Mouse (Mus musculus): ENCODE results near the gene Sema3c. TPM values are rescaled to one million over a fixed set of nuclear protein-coding genes. Genes with fewer than 3 reads are reported as not detected.
A peak's percentile ranks its signal among the peaks of the same experiment; 100 is the strongest.

Gene Sema3c
- polyA plus RNA-seq, 1 experiment from 2014 or later = 53.8 TPM

DNA sequence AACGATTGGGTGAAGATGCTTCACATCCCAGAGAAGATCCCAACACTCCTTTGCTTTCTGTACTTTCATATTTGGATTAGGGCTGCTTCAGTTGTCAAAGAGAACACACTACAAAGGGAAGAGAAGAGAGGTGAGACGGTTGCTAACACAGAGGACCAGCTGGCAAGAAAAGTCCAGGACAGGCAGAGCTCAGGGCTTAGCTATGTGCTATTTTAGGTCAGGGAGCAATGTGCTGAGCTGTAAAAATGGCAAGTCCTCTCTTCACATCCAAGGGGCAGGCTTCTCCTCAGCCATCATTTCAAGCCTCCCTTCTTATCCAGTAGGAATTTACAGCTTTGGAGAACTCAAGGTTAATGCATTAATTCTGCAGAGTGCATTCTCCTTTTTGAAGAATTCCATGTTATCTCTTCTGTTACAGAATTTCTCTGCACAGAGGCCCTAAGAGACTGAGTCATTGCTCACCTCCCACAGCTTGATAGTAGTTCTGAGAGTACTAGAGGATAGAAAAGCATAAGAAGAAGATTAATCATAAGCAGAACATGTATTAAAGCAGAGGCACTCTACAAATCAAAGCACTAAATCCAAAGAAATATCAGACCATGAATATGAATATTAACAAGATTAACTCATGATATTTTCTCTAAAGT lies 10.3 kb downstream of the Sema3c start:
- 54% methylated on average over 2 of the region's 2 CpGs for WGBS
- no peaks in the 10 kb centered on the region for H3K9me3 ChIP-seq
- no peaks in the 10 kb centered on the region for H3K4me1 ChIP-seq
- H3K36me3 ChIP-seq = no peaks in the 10 kb centered on the region
- no peak overlapping the region for H3K4me2 ChIP-seq
- ATAC-seq (ENCODE audit: insufficient read depth, low FRiP score, low read depth) = no peak
- H3K9ac ChIP-seq = no peak overlapping the region
- no peak overlapping the region for H3K4me3 ChIP-seq (replicated peaks)
- no peak overlapping the region for H3K27ac ChIP-seq
- no peaks in the 10 kb centered on the region for H3K27me3 ChIP-seq (replicated peaks)

GRCm38 (mm10) chr5:17586518-17587210 lies 12.6 kb downstream of the Sema3c start:
- no peak overlapping the region for H3K4me2 ChIP-seq
- H3K9ac ChIP-seq = no peak overlapping the region
- H3K27ac ChIP-seq = no peak overlapping the region
- H3K4me3 ChIP-seq (replicated peaks) = no peak overlapping the region
- WGBS = 75% methylated on average over 2 of the region's 2 CpGs
- no peaks in the 10 kb centered on the region for H3K9me3 ChIP-seq
- H3K27me3 ChIP-seq (replicated peaks) = no peaks in the 10 kb centered on the region
- no peak for ATAC-seq (ENCODE audit: insufficient read depth, low FRiP score, low read depth)
- no peaks in the 10 kb centered on the region for H3K36me3 ChIP-seq
- no peaks in the 10 kb centered on the region for H3K4me1 ChIP-seq

- WGBS = 80% methylated on average over 3 of the region's 3 CpGs
- ATAC-seq (ENCODE audit: insufficient read depth, low FRiP score, low read depth) = no peak
Measured at GRCm38 (mm10) chr5:17591908-17592307, 17.8 kb downstream of the Sema3c start.

DNA sequence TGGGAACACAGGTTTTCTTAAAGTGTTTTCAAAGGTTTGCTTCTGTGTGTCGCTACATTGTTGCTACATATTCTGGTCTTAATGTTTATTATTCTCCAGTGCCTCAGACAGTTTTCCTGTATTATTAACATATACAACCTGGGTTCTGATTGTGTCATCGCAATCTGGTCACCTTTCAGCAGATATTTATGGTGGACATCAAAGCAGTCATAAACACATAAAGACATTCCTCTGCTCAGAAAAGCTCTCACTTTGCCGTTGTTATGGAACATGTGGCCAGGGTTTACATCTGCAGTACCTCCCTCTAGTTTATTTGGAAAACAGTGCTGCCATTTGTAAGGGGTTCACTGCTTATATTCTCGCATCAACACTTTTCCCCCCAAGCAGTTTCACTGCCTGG lies 27.6 kb downstream of the Sema3c start:
- Histone ChIP-seq H3K36me3 (no peaks in the 10 kb centered on the region), H3K27me3 (replicated peaks) (no peaks in the 10 kb centered on the region), H3K4me2 (no peak overlapping the region), H3K27ac (no peak overlapping the region), H3K4me1 (no peaks in the 10 kb centered on the region), H3K9me3 (no peaks in the 10 kb centered on the region), H3K9ac (no peak overlapping the region), H3K4me3 (replicated peaks) (no peak overlapping the region)
- no peak for ATAC-seq (ENCODE audit: insufficient read depth, low FRiP score, low read depth)
- WGBS = 39% methylated on average over 4 of the region's 4 CpGs

More at GRCm38 (mm10) chr5:17591908-17592307, 17.8 kb downstream of the Sema3c start:
- Histone ChIP-seq H3K9ac (no peak overlapping the region), H3K27me3 (replicated peaks) (no peaks in the 10 kb centered on the region), H3K27ac (no peak overlapping the region), H3K9me3 (no peaks in the 10 kb centered on the region), H3K4me1 (no peaks in the 10 kb centered on the region), H3K4me3 (replicated peaks) (no peak overlapping the region), H3K4me2 (no peak overlapping the region), H3K36me3 (no peaks in the 10 kb centered on the region)

DNA sequence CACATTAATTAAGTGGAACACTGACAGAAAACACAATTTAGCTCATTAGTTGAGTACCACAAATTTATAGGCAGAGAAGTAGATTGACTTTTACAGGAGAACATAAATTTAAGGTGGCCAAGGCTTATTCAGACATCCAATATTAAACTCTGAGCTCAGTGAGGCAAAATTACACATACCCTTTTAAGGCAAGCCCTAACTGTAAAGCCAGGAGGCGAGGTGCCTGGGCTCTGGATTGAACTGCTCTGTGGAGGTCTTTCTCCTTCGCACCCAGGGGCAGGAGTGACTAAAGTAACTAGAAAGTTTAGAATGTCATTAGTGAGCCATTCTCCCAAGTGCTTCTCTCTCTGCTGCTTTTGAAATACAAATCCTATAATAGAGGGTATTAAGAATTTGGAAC lies 46.5 kb downstream of the Sema3c start:
- no peaks in the 10 kb centered on the region for H3K36me3 ChIP-seq
- no peak for ATAC-seq (ENCODE audit: insufficient read depth, low FRiP score, low read depth)
- no peaks in the 10 kb centered on the region for H3K9me3 ChIP-seq
- H3K27ac ChIP-seq = no peak overlapping the region
- no peaks in the 10 kb centered on the region for H3K27me3 ChIP-seq (replicated peaks)
- H3K4me3 ChIP-seq (replicated peaks) = no peak overlapping the region
- WGBS = 66% methylated on average over 2 of the region's 2 CpGs
- H3K4me1 ChIP-seq = no peaks in the 10 kb centered on the region
- no peak overlapping the region for H3K9ac ChIP-seq
- H3K4me2 ChIP-seq = no peak overlapping the region

GRCm38 (mm10) chr5:17622564-17622963 lies 48.5 kb downstream of the Sema3c start:
- no peaks in the 10 kb centered on the region for H3K9me3 ChIP-seq
- H3K27me3 ChIP-seq (replicated peaks) = no peaks in the 10 kb centered on the region
- no peak overlapping the region for H3K4me3 ChIP-seq (replicated peaks)
- no peaks in the 10 kb centered on the region for H3K4me1 ChIP-seq
- H3K9ac ChIP-seq = no peak overlapping the region
- no peak overlapping the region for H3K4me2 ChIP-seq
- H3K36me3 ChIP-seq = no peaks in the 10 kb centered on the region
- H3K27ac ChIP-seq = no peak overlapping the region
- 87% methylated on average over 2 of the region's 2 CpGs for WGBS
- no peak for ATAC-seq (ENCODE audit: insufficient read depth, low FRiP score, low read depth)

GRCm38 (mm10) chr5:17628606-17629005 lies 54.5 kb downstream of the Sema3c start:
- WGBS = 27% methylated on average over 1 of the region's 1 CpGs
- no peak overlapping the region for H3K27ac ChIP-seq
- H3K9ac ChIP-seq = no peak overlapping the region
- no peaks in the 10 kb centered on the region for H3K27me3 ChIP-seq (replicated peaks)
- H3K4me2 ChIP-seq = no peak overlapping the region
- ATAC-seq (ENCODE audit: insufficient read depth, low FRiP score, low read depth) = no peak
- H3K4me3 ChIP-seq (replicated peaks) = no peak overlapping the region
- H3K4me1 ChIP-seq = no peaks in the 10 kb centered on the region
- no peaks in the 10 kb centered on the region for H3K9me3 ChIP-seq
- no peaks in the 10 kb centered on the region for H3K36me3 ChIP-seq

GRCm38 (mm10) chr5:17629599-17629998 lies 55.5 kb downstream of the Sema3c start:
- H3K4me2 ChIP-seq = no peak overlapping the region

GRCm38 (mm10) chr5:17639519-17639918 lies 65.4 kb downstream of the Sema3c start:
- ATAC-seq (ENCODE audit: insufficient read depth, low FRiP score, low read depth) = no peak
- Histone ChIP-seq H3K4me3 (replicated peaks) (no peak overlapping the region), H3K9me3 (no peaks in the 10 kb centered on the region), H3K4me1 (no peaks in the 10 kb centered on the region), H3K9ac (no peak overlapping the region), H3K4me2 (no peak overlapping the region), H3K27me3 (replicated peaks) (no peaks in the 10 kb centered on the region), H3K27ac (no peak overlapping the region), H3K36me3 (no peaks in the 10 kb centered on the region)
- 75% methylated on average over 3 of the region's 3 CpGs for WGBS

More at GRCm38 (mm10) chr5:17629599-17629998, 55.5 kb downstream of the Sema3c start:
- no peak for ATAC-seq (ENCODE audit: insufficient read depth, low FRiP score, low read depth)
- Histone ChIP-seq H3K27me3 (replicated peaks) (no peaks in the 10 kb centered on the region), H3K9ac (no peak overlapping the region), H3K36me3 (no peaks in the 10 kb centered on the region), H3K4me3 (replicated peaks) (no peak overlapping the region), H3K9me3 (no peaks in the 10 kb centered on the region), H3K27ac (no peak overlapping the region), H3K4me1 (no peaks in the 10 kb centered on the region)
- WGBS = 61% methylated on average over 3 of the region's 3 CpGs

GRCm38 (mm10) chr5:17647643-17648226 lies 73.7 kb downstream of the Sema3c start:
- H3K27me3 ChIP-seq (replicated peaks) = no peaks in the 10 kb centered on the region
- H3K4me1 ChIP-seq = 0 out of 2 replicates have a peak, but pooled peaks cover 2% of the 10 kb centered on the region
- H3K36me3 ChIP-seq = no peaks in the 10 kb centered on the region
- 66% methylated on average over 7 of the region's 7 CpGs for WGBS
- no peak overlapping the region for H3K4me3 ChIP-seq (replicated peaks)
- H3K4me2 ChIP-seq = no peak overlapping the region
- no peaks in the 10 kb centered on the region for H3K9me3 ChIP-seq
- H3K27ac ChIP-seq = no peak overlapping the region
- 0 out of 2 replicates have a peak, but pooled peaks have one; percentile 43 for ATAC-seq (ENCODE audit: insufficient read depth, low FRiP score, low read depth)
- H3K9ac ChIP-seq = no peak overlapping the region

- no peak overlapping the region for H3K27ac ChIP-seq
- WGBS = 2% methylated on average over 1 of the region's 1 CpGs
- no peak for ATAC-seq (ENCODE audit: insufficient read depth, low FRiP score, low read depth)
Measured at GRCm38 (mm10) chr5:17648865-17649542, 74.9 kb downstream of the Sema3c start.

DNA sequence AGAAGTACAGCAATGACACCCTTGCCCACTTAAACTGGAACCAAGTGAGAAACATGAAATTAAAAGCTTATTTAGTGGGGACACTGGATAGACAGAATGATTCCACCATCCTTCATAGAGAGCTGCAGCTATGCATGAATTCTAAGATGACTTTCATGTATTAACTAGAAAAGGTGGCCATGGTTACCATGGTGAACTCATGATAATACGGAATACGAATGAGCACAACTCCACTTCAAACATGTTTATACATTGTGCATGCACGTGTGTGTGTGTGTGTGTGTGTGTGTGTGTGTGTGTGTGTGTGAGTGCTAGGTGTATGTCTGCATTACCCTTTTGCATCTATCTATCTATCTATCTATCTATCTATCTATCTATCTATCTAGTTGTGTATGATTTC lies 87.1 kb downstream of the Sema3c start:
- H3K36me3 ChIP-seq = no peaks in the 10 kb centered on the region
- ATAC-seq (ENCODE audit: insufficient read depth, low FRiP score, low read depth) = no peak
- no peak overlapping the region for H3K4me2 ChIP-seq
- 74% methylated on average over 3 of the region's 3 CpGs for WGBS
- H3K4me1 ChIP-seq = no peaks in the 10 kb centered on the region
- H3K9ac ChIP-seq = no peak overlapping the region
- no peak overlapping the region for H3K4me3 ChIP-seq (replicated peaks)
- H3K27me3 ChIP-seq (replicated peaks) = no peaks in the 10 kb centered on the region
- H3K27ac ChIP-seq = no peak overlapping the region
- no peaks in the 10 kb centered on the region for H3K9me3 ChIP-seq

More at GRCm38 (mm10) chr5:17648865-17649542, 74.9 kb downstream of the Sema3c start:
- Histone ChIP-seq H3K36me3 (no peaks in the 10 kb centered on the region), H3K4me1 (0 out of 2 replicates have a peak, but pooled peaks cover 2% of the 10 kb centered on the region), H3K4me3 (replicated peaks) (no peak overlapping the region), H3K9ac (no peak overlapping the region), H3K27me3 (replicated peaks) (no peaks in the 10 kb centered on the region), H3K4me2 (no peak overlapping the region), H3K9me3 (no peaks in the 10 kb centered on the region)

All from stomach, embryonic 15.5 days (tissue).